Mouse (Mus musculus): ENCODE measurements around the gene Crim1. TPM values are rescaled to one million over a fixed set of nuclear protein-coding genes. Genes with fewer than 3 reads are reported as not detected.
A peak's percentile ranks its signal among the peaks of the same experiment; 100 is the strongest.

The Crim1 gene
- polyA plus RNA-seq, 1 experiment from 2014 or later, result 13.1 TPM

DNA sequence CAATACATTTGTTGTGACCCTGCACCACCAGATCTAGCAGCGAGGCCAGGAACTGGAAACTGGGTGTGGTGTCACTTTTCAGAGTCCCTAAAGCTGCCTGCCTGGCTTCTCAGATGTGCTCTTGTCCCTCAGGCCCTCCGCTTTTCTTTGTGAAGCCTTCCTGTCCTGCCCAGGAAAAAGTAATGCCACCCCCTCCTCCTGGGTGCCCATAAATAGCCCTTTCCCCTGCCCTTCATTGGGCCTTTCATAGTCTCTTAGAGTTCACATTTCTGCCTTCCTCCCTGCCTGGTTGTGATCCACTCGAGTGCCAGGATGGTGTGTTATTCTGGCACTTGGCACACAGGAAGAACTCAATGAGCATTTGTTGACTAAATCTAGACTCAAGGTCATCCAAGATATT lies 16.5 kb downstream of the Crim1 start:
- 79% methylated on average over 3 of the region's 3 CpGs for WGBS
- ATAC-seq (replicated peaks), result no peak
- H3K36me3 ChIP-seq (replicated peaks), result no peaks in the 10 kb centered on the region
- H3K9me3 ChIP-seq, result no peaks in the 10 kb centered on the region
- no peaks in the 10 kb centered on the region for H3K4me1 ChIP-seq
- no peak overlapping the region for H3K4me2 ChIP-seq
- H3K27me3 ChIP-seq (replicated peaks), result no peaks in the 10 kb centered on the region
- H3K27ac ChIP-seq, result no peak overlapping the region
- H3K9ac ChIP-seq, result no peak overlapping the region
- no peak overlapping the region for H3K4me3 ChIP-seq

DNA sequence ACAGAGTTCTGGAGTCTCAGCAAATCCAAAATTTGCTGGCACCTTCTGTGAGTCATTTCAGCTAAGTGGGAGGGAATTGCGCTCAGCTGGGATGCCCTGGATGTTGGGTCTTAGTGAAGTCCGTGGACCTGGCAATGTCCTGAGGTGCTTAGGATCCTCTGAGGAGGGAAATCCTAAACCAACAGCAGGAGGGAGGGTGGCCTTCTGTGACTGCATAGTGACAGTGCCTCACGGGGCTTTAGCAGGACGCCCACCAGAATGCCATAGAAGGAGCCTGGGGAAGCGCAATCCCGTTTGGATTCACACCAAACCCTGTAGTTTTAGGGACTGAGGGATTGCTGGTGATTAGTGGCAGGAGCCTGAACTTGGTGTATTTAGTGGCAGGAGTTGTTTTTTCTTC lies 17.4 kb downstream of the Crim1 start:
- no peak overlapping the region for H3K4me3 ChIP-seq
- H3K9ac ChIP-seq, result no peak overlapping the region
- no peak overlapping the region for H3K4me2 ChIP-seq
- H3K27ac ChIP-seq, result no peak overlapping the region
- no peaks in the 10 kb centered on the region for H3K9me3 ChIP-seq
- WGBS, result 70% methylated on average over 6 of the region's 6 CpGs
- no peaks in the 10 kb centered on the region for H3K27me3 ChIP-seq (replicated peaks)
- no peaks in the 10 kb centered on the region for H3K4me1 ChIP-seq
- no peak for ATAC-seq (replicated peaks)
- H3K36me3 ChIP-seq (replicated peaks), result no peaks in the 10 kb centered on the region

DNA sequence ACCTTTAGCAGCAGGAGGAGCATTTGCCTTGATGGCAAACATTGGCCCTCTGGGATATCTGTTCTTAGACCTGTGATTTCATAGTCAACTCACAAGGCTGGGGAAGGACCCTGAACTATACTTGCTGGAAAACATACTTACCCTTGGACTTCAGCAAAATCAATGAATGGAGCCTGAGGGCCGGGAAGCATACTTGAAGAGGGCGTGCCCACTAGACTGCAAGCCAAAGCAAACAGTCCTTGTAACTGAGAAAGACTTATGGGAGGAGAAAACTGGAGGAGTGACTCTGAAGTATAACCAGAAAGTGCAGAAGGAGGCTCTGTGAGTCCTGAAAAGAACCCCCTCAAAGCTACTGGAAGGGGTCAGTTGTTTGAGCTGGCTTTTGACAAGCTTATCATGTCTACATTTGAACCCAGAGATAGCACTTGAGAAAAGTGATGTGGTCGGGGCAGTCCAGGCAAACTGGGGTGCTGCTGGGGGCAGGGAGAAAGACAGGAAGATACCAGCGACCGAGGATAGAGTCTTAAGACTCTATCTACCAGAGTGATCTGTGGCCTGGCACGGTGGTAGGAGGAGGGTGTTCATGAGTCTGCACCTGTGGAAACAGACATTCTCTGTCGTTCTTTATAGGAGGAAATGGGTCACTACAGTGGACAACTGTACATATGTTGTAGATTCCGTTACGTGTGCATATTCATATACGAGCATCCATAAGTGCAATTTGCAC lies 18.6 kb downstream of the Crim1 start:
- Histone ChIP-seq H3K9ac (no peak overlapping the region), H3K27ac (no peak overlapping the region), H3K4me3 (no peak overlapping the region), H3K27me3 (replicated peaks) (no peaks in the 10 kb centered on the region), H3K4me2 (no peak overlapping the region), H3K9me3 (no peaks in the 10 kb centered on the region), H3K4me1 (no peaks in the 10 kb centered on the region), H3K36me3 (replicated peaks) (no peaks in the 10 kb centered on the region)
- WGBS, result 93% methylated on average over 10 of the region's 10 CpGs
- no peak for ATAC-seq (replicated peaks)

DNA sequence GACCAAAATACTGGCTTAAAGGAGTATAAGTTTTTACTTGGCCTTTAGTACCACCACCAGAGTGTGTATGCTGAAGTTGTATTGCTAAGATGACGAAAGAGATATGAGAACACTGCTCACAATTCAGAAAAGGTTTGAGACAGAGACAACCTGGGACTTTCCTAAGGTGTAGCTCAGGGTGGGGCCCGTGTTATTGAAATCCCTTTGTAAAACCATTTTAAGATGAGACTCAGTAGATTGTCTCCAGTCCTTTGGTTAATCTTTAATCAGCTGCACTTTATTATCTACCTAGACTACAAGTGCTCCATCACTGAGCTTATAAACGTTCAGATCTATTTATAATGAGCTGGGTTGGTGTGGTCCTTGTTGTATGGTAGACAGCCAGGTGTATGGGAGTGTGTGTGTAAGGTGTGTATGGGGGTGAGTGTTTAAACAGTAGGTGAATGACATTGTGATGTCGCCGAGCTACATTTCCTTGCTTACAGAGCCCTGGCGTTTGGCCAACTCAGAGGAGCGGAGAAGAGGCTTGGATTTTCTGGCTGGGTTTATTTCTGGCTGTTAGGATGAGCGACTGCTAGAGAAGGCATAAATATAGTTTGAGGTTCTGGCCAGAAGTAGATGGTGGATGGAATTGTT lies 21.1 kb downstream of the Crim1 start:
- Histone ChIP-seq H3K9ac (no peak overlapping the region), H3K4me3 (no peak overlapping the region), H3K27ac (no peak overlapping the region), H3K9me3 (no peaks in the 10 kb centered on the region), H3K4me1 (0 out of 2 replicates have a peak, but pooled peaks cover 4% of the 10 kb centered on the region), H3K4me2 (no peak overlapping the region), H3K36me3 (replicated peaks) (no peaks in the 10 kb centered on the region), H3K27me3 (replicated peaks) (no peaks in the 10 kb centered on the region)
- 75% methylated on average over 8 of the region's 8 CpGs for WGBS
- ATAC-seq (replicated peaks), result no peak

DNA sequence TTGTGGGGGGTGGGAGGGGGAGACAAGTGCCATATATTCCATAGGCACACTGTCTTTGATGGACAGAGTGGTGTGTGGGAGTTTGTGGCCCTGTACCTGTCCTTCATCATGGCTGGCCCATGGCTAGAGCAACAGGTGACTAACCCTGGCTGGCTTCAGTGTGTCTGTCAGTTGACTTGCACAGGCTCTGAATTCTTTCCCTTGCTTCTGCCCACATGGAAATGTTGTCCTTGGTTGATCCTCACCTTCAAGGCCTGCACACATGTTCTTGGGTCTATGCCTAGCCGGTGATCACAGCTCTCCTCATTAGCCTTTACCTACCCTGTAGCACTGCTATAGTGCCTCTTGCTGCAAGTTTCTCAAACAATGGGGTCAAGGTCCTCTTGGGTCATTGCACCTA lies 21.8 kb downstream of the Crim1 start:
- no peaks in the 10 kb centered on the region for H3K27me3 ChIP-seq (replicated peaks)
- whole genome bisulfite sequencing, result 100% methylated on average over 1 of the region's 1 CpGs
- no peaks in the 10 kb centered on the region for H3K9me3 ChIP-seq
- H3K27ac ChIP-seq, result no peak overlapping the region
- H3K4me1 ChIP-seq, result 0 out of 2 replicates have a peak, but pooled peaks cover 4% of the 10 kb centered on the region
- ATAC-seq (replicated peaks), result no peak
- H3K9ac ChIP-seq, result no peak overlapping the region
- H3K4me3 ChIP-seq, result no peak overlapping the region
- no peaks in the 10 kb centered on the region for H3K36me3 ChIP-seq (replicated peaks)
- H3K4me2 ChIP-seq, result no peak overlapping the region

DNA sequence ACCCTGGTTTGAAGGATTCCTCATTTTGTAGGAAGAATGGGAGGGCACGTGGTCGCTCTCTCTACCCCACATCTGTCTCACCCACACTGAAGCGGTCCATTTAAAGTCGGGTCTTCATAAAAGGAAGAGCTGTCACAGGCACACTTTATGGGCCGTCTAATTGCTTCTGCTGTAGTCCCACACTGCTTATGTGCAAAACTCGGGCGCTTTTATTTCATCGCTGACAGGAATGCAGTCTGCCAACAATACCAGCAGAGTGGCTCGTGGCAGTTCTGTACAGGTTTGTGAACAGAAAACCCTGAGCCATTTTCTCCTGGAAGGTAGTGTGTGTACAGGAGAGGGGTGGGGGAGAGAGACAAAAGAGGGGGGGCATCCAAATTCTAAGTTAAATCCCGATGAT lies 23.9 kb downstream of the Crim1 start:
- H3K36me3 ChIP-seq (replicated peaks), result no peaks in the 10 kb centered on the region
- H3K9ac ChIP-seq, result no peak overlapping the region
- peak; percentile 65; the same call in 1 of the 2 replicates for ATAC-seq (replicated peaks)
- peak overlapping the region; percentile 56; the same call in 1 of the 2 replicates for H3K27ac ChIP-seq
- H3K4me3 ChIP-seq, result no peak overlapping the region
- H3K9me3 ChIP-seq, result no peaks in the 10 kb centered on the region
- H3K4me1 ChIP-seq, result 0 out of 2 replicates have a peak, but pooled peaks cover 4% of the 10 kb centered on the region
- WGBS, result 47% methylated on average over 10 of the region's 10 CpGs
- H3K27me3 ChIP-seq (replicated peaks), result no peaks in the 10 kb centered on the region
- peak overlapping the region; percentile 18; the same call in 1 of the 2 replicates for H3K4me2 ChIP-seq

DNA sequence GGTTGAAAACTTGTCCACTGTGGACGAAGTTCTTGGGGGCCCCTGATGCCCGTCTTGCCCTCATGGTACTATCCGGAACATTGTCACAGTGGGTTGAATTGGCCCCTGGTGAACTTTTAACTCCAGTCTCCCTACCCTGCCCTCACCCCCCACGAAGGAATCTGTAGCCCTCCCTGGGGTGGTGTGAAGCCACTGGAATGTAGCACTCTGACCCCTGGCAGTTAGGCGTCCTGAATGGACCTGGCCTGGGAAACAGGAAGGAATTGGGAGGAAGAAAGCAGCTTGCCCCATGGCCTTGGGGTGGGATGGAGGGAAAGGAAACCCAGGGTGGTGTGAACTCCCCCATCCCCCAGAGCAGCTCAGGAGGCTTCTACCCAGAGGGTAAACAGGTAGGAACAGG lies 25.5 kb downstream of the Crim1 start:
- WGBS, result 78% methylated on average over 5 of the region's 5 CpGs
- ATAC-seq (replicated peaks), result no peak
- no peaks in the 10 kb centered on the region for H3K36me3 ChIP-seq (replicated peaks)
- H3K9me3 ChIP-seq, result no peaks in the 10 kb centered on the region
- no peak overlapping the region for H3K4me2 ChIP-seq
- H3K27ac ChIP-seq, result no peak overlapping the region
- no peaks in the 10 kb centered on the region for H3K27me3 ChIP-seq (replicated peaks)
- 0 out of 2 replicates have a peak, but pooled peaks cover 4% of the 10 kb centered on the region for H3K4me1 ChIP-seq
- no peak overlapping the region for H3K4me3 ChIP-seq
- no peak overlapping the region for H3K9ac ChIP-seq

DNA sequence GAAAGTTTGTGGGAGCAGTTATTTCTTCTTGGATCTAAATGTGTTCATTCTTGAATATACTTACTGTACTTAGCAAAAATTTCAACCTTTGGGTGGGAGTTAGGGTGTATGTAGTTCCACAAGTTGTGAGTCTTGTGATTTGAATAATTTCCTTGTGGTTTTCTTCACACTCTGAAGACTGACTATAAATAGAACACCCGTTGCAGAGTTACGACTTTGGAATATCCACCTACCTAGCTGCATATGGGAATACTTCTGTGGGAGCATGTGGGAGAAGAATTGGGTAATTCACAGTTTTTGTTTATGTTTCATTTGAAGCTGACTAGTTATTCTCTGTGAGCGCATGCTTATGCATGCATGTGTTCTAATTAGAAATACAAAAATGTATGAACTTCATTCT lies 27.2 kb downstream of the Crim1 start:
- Histone ChIP-seq H3K27me3 (replicated peaks) (no peaks in the 10 kb centered on the region), H3K9ac (no peak overlapping the region), H3K9me3 (no peaks in the 10 kb centered on the region), H3K4me3 (no peak overlapping the region), H3K4me1 (peaks cover 8% of the 10 kb centered on the region; the same call in 1 of the 2 replicates), H3K4me2 (no peak overlapping the region), H3K36me3 (replicated peaks) (no peaks in the 10 kb centered on the region), H3K27ac (no peak overlapping the region)
- ATAC-seq (replicated peaks), result no peak
- WGBS, result 77% methylated on average over 3 of the region's 3 CpGs

DNA sequence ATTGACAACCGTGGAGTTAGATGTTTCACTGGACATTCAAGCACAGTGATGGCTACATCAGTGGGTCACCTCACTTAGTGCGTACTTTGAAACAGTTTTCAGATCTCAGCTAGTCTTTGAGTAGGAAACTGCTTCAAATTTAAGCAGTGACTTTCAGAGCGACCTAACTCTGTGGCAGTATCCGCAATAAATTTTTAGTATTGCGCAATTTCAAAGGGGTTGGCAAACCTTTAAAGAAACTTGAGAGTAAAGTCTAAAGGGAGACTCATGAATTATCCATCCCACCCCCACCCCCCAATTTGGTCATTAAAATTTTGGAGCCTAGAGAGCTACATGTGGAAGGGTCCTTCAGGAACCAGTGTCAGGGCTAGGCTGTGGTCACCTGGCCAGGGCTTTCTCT lies 31.5 kb downstream of the Crim1 start:
- no peak overlapping the region for H3K27ac ChIP-seq
- WGBS, result 96% methylated on average over 5 of the region's 5 CpGs
- H3K9me3 ChIP-seq, result no peaks in the 10 kb centered on the region
- no peak overlapping the region for H3K4me2 ChIP-seq
- peaks cover 15% of the 10 kb centered on the region; the same call in 1 of the 2 replicates for H3K4me1 ChIP-seq
- H3K9ac ChIP-seq, result no peak overlapping the region
- no peaks in the 10 kb centered on the region for H3K36me3 ChIP-seq (replicated peaks)
- no peak overlapping the region for H3K4me3 ChIP-seq
- ATAC-seq (replicated peaks), result no peak
- H3K27me3 ChIP-seq (replicated peaks), result no peaks in the 10 kb centered on the region

DNA sequence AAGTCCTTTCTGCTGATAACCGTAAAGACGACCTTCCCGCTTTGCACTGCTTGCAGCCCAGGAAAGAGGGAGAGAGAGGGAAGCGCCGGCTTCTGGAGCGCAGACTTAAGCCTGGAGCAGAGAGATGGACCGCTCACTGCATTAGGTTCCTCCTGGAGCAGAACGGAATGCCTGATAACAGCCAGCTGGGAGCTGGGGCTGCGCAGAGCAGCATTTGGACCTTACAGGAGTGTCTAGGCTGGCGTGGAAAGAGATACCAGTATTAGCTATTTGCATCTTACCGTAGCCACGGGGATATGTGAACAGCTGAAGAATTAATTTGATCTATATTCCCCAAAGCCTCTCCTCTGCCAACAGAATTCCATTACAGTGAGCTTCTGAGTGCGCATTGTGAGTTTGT lies 32.7 kb downstream of the Crim1 start:
- Histone ChIP-seq H3K4me2 (no peak overlapping the region), H3K36me3 (replicated peaks) (no peaks in the 10 kb centered on the region), H3K9ac (no peak overlapping the region; the same call in 1 of the 2 replicates), H3K4me3 (no peak overlapping the region), H3K27ac (peak overlapping the region; percentile 38; the same call in 1 of the 2 replicates), H3K9me3 (no peaks in the 10 kb centered on the region), H3K4me1 (peaks cover 15% of the 10 kb centered on the region; the same call in 1 of the 2 replicates), H3K27me3 (replicated peaks) (no peaks in the 10 kb centered on the region)
- peak; percentile 72 for ATAC-seq (replicated peaks)
- WGBS, result 52% methylated on average over 13 of the region's 13 CpGs

DNA sequence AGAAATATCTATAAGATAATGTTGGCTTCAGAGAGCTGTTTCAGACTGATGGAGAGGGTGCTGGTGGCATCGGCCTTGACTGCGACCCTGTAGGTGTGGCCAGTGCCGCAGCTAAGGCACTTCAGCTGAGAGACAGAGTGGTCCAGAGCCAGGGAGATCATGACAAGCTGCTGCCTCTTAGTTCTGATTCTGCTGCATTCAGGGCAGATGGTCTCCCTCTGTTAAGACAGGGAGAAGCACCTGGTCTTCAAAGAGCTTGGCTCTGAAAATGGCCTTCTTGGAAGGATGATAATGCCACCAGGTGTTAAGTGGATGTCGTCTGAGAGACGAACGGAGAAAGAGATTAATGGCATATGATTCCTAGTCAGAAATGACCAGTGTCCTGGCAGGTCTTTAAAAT lies 33.8 kb downstream of the Crim1 start:
- no peak for ATAC-seq (replicated peaks)
- H3K4me2 ChIP-seq, result no peak overlapping the region
- H3K4me3 ChIP-seq, result no peak overlapping the region
- no peak overlapping the region for H3K9ac ChIP-seq
- H3K9me3 ChIP-seq, result no peaks in the 10 kb centered on the region
- H3K36me3 ChIP-seq (replicated peaks), result no peaks in the 10 kb centered on the region
- peaks cover 15% of the 10 kb centered on the region; the same call in 1 of the 2 replicates for H3K4me1 ChIP-seq
- no peaks in the 10 kb centered on the region for H3K27me3 ChIP-seq (replicated peaks)
- H3K27ac ChIP-seq, result no peak overlapping the region
- WGBS, result 88% methylated on average over 6 of the region's 6 CpGs

DNA sequence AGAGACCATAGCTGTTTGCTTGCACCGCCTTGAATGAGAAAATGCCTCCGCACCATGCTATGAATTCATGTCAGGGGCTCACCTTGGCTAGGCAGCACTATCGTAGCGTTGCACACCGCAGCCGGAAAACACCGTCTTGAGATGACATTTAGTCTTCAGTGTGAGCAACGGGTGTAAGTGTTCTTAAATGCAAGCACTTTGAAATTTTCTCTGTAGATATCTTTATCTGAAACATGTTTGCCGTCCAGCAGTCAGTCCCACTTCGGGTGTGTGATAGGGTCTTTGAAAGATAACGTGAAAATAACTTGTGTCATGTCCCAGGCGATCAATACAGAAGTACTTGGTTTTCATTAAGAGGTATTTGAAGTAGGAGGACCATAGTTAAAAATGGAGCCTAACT lies 36.1 kb downstream of the Crim1 start:
- no peak overlapping the region for H3K4me2 ChIP-seq
- H3K4me1 ChIP-seq, result peaks cover 11% of the 10 kb centered on the region; the same call in 1 of the 2 replicates
- no peak overlapping the region for H3K27ac ChIP-seq
- WGBS, result 92% methylated on average over 12 of the region's 12 CpGs
- H3K9me3 ChIP-seq, result no peaks in the 10 kb centered on the region
- no peaks in the 10 kb centered on the region for H3K27me3 ChIP-seq (replicated peaks)
- H3K36me3 ChIP-seq (replicated peaks), result no peaks in the 10 kb centered on the region; the same call in 1 of the 2 replicates
- ATAC-seq (replicated peaks), result no peak
- no peak overlapping the region for H3K4me3 ChIP-seq
- no peak overlapping the region for H3K9ac ChIP-seq

All from midbrain, embryonic 15.5 days (tissue).